Mouse (Mus musculus) retina, embryonic 14.5 days (tissue): ENCODE measurements around the gene Rmdn2.

Experiments
- DNase-seq: peaks from one replicate; pipeline ENCODE4 v3.0.0-alpha.2; 2015; ENCODE audit warnings: low spot score

Rmdn2 gene

GRCm38 (mm10) chr17:79616621-79617020 is 5.0 kb downstream of the Rmdn2 start:
- DNase-seq: no peak

DNA sequence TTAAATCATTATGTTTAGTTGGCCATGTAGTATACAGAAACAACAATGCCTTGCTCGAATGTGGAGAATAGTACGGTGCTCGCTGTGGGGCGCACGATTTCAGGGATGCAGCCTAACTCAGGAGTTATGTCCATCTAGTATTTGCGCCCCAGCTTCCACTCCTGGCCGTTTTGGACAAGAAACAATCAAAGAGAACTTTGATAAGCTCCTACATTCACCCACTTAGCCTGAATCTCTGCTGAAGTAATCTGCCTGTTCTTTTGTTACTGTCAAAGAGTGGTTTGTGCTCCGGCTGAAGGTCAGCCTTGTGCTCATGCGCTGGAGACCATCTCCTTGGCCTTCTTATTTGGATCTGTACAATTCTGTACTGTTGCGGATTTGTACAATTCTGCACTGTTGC is 6.8 kb downstream of the Rmdn2 start:
- DNase-seq: no peak

GRCm38 (mm10) chr17:79618984-79619383 is 7.3 kb downstream of the Rmdn2 start:
- DNase-seq: no peak

- DNase-seq: no peak
These were observed 10.4 kb downstream of the Rmdn2 start for GRCm38 (mm10) chr17:79622050-79622449.

- no peak for DNase-seq
These were observed 10.9 kb downstream of the Rmdn2 start for GRCm38 (mm10) chr17:79622574-79622973.

DNA sequence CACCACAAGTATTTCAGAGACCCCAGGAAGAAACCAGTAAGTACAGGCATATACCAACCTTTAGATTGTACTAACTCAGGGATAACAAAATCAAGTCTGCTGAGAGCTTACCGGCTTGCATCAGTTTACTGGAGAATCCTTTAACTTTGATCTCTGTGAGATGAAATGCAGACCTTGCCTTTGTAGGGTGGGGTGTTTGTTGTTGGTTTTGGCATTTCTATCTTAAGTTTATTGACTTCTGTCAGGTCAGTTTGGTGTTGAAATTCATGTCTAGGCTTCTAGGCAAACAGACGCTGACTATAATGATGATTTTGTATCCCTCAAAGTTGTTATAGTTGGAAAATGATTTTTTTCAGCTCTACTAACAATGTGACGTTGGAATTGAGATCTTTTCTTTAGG is 12.2 kb downstream of the Rmdn2 start:
- DNase-seq: no peak

- DNase-seq: no peak
These were observed 14.7 kb downstream of the Rmdn2 start for GRCm38 (mm10) chr17:79626241-79626816.

DNA sequence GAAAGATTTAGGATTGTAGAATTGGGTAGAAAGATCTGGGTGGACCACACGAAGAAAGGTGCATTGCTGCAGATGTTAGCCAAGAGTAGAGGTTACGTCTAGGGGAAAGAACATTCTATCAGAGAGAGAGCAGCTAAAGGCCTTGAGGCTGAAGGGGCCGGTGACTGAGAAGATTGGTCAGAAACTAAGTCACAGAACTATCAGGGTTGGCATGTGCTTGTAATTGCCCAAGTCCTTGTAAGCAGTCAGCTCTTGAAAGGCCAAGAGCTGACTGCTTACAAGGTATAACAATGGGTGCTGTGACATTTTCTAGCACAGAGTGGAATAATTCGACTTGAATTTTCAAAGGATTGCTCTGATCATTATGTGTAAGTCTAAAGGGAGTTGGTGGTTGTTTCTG is 38.2 kb downstream of the Rmdn2 start:
- DNase-seq: no peak

GRCm38 (mm10) chr17:79650297-79650696 is 38.6 kb downstream of the Rmdn2 start:
- no peak for DNase-seq

GRCm38 (mm10) chr17:79653171-79653570 is 41.5 kb downstream of the Rmdn2 start:
- DNase-seq: no peak

GRCm38 (mm10) chr17:79654187-79654586 is 42.5 kb downstream of the Rmdn2 start:
- DNase-seq: no peak

DNA sequence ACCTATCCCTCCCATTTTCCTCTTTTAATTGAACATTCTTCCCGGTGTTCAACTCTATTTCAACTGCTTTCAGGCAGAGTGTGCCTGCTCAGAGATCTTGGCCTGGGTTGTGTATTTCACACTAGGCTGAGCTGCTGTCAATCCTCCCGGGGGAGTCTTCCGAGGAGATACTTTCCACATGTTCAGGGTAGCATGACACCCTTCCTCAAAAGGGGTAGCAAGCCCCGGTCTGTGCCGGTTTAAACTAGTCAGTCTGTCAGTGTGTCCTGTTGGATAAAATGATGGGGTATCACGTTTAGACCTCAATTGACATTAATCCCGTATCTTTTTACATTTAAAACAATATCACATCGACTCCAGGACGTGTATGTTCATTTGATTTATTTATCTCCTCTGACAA is 46.1 kb downstream of the Rmdn2 start:
- DNase-seq: no peak

GRCm38 (mm10) chr17:79658452-79658851 is 46.8 kb downstream of the Rmdn2 start:
- DNase-seq: no peak

- no peak for DNase-seq
These were observed 47.2 kb downstream of the Rmdn2 start for GRCm38 (mm10) chr17:79658863-79659262.

DNA sequence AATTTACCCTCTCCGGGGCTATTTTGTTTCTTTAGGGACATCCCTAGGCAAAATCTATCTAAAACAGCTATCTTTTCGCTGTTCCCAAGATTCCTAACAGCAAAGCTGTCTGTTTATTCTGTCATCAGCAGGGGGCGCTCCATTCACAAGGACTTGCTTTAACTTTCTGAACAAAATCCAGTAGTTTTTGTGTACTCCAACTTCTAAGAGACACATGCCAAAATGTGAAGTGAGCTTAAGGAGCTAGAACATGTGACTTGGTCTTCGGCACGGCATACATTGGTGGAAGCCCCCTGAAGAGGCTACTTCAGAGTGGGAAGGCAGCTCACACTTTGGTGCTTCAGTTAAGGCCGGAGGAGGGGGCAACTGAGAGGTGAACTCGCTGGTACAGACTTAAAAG is 49.7 kb downstream of the Rmdn2 start:
- peak; percentile 83 for DNase-seq

- no peak for DNase-seq
These were observed 50.2 kb downstream of the Rmdn2 start for GRCm38 (mm10) chr17:79661848-79662247.

- peak; percentile 81 for DNase-seq
These were observed 51.9 kb downstream of the Rmdn2 start for GRCm38 (mm10) chr17:79663393-79664105.

DNA sequence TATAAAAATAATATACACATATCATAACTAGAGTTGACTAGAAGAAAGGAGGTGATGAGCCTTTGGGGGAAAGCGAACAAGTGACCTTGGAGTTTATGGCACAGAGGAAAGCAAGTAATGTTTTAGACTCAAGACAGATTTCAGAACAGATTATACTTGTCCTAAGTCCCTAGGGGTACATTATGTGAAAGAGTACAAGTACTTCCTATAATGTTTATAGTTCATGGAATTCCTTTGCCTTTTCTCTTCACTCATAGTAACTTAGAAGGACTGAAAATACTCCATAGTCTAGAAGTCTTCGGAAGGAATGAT is 52.4 kb downstream of the Rmdn2 start:
- DNase-seq: no peak

DNA sequence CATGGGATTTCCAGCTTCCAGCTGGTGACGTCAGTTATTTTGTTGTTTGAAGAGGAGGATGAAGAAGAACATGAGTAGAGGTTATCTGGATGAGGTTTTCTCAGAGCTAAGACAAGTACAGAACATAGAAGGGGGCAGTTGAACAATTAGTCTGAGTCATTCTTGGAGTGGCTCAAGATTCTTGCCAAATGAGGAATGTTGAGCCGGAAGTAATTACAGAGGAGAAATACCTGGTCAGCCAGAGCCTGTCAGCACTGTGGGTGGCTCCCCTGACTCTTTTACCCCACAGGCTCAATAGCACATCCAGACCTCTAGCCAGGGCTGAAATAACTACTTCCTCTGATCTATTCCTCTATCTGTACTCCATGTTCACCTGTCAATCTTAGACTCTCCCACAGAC is 59.2 kb downstream of the Rmdn2 start:
- DNase-seq: no peak

DNA sequence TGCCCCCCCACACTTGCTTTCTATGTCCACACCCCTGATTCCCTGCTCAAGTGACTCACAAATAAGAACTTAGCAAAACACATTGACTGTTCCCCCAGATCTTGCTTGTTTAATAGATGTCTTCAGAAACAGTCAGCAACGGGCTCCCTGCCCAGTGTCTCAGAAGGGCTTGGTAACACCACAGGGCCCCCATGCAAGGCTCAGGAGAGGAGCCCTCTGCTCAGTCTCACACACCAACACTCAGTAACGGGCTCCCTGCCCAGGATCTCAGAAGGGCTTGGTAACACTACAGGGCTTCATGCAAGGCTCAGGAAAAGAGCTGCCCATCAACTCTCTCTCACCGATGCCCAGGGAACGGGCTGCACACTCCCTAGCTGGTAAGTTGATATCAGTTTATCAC is 83.4 kb downstream of the Rmdn2 start:
- DNase-seq: no peak

DNA sequence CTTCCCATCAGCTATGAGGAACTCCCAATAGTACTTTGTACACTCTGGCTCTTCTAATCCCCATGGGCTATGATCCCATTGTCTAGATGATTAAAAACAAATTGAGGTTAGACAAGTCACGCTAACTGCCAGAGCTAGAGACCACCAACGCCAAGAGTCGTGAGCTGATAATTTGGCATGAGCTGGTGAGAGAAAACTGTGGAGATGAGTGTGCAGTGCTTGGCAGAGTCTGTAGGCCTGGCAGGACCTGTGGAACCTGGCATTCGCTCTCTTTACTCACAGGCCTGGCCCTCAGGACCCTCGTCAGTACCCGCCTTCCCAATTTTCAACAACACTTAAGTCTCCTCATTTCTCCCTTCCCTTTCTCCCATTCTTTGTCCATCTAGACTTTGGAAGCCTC is 83.9 kb downstream of the Rmdn2 start:
- no peak for DNase-seq

- peak; percentile 66 for DNase-seq
These were observed 87.5 kb downstream of the Rmdn2 start for GRCm38 (mm10) chr17:79699197-79699596.

DNA sequence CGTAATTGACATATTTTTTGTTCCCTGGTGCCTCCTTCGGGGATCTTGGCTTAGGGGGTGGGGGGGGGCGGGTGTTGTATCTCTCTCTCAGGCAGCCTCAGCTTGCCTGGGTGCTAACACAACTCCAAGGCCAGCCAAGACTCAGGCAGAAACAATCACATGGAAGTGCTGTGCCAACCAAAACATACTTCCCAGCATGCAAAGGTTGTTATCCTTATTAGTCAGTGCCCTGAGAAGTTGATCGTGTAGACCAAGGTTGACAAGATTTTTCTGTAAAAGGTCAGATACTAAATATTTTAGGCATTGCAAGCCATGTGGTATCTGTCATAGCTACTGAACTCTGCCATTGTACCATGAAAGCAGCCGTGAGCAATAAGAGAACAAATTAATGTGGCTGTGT is 89.2 kb downstream of the Rmdn2 start:
- no peak for DNase-seq
